Mouse (Mus musculus): ENCODE measurements around the gene Hs1bp3.

GRCm38 (mm10) chr12:8301841-8302431 is 11.3 kb upstream of the Hs1bp3 start, which contains the start of gene Gdf7:
- TF ChIP-seq CTCF (IDR thresholded peaks at IDR 0.05; ENCODE audit: control insufficient read depth, insufficient read depth, low read length), result no peak
- TF ChIP-seq POLR2A (IDR thresholded peaks at IDR 0.05; ENCODE audit: borderline replicate concordance, control insufficient read depth, low read depth, low read length), result no peak
